Mouse (Mus musculus): ENCODE measurements around the gene Ccdc88c.

- TF ChIP-seq POLR2A (IDR thresholded peaks at IDR 0.05; ENCODE audit: extremely low read depth, insufficient read depth, low read length) (no peak), CTCF (IDR thresholded peaks at IDR 0.05; ENCODE audit: extremely low read depth, insufficient read depth, low read length) (no peak)
Measured at GRCm38 (mm10) chr12:101028247-101028953, 456 bp downstream of the Ccdc88c start.
